In the genomic region with DNA sequence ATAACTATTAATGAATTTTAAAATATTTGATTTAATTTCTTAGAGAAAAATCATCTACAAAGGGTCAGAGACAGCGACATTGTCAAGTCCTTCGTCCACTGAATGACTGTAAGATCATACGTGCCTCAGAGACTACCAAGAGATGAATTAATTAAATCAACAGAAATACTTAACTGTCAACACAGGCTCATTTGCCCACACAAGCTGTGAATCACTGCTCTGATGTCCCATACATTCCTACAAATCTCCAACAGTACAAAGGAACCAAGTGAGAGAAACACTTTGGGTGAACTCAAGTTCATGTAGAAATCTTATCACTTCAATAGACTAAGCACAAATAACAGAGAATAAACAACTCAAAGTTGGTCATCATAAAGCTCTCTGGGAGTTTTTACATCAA, we compare ENCODE assay signal across 26 mouse cellular contexts.
"Had no signal": no experiment of that assay in that cellular context is flagged by ENCODE, and none has a peak within 500 bp of the region (broad histone marks: within the 10 kb centered on the region; RNA-seq: fewer than 3 reads in every experiment).

No protein-coding gene starts in this region.

- H3K4me1 ChIP-seq: heart, embryonic 10.5 days; heart, embryonic 12.5 days; hindbrain, embryonic 12.5 days; intestine, embryonic 15.5 days; limb, embryonic 10.5 days; limb, embryonic 12.5 days; liver, embryonic 13.5 days; liver, embryonic 15.5 days had no signal

- H3K4me3 ChIP-seq: gastrocnemius, adult 2 months; heart, embryonic 10.5 days; heart, embryonic 12.5 days; hindbrain, embryonic 12.5 days; intestine, embryonic 15.5 days; layer of hippocampus, adult 2 months; left cerebral cortex, adult 2 months; limb, embryonic 10.5 days; limb, embryonic 12.5 days; liver, embryonic 13.5 days; liver, embryonic 15.5 days had no signal

- H3K9ac ChIP-seq: heart, embryonic 12.5 days; hindbrain, embryonic 12.5 days; hindbrain, embryonic 14.5 days; intestine, embryonic 15.5 days; limb, embryonic 12.5 days; liver, embryonic 13.5 days; liver, embryonic 15.5 days; liver, postnatal 0 days had no signal

- H3K36me3 ChIP-seq: heart, embryonic 10.5 days; heart, embryonic 12.5 days; hindbrain, embryonic 12.5 days; intestine, embryonic 15.5 days; limb, embryonic 10.5 days; limb, embryonic 12.5 days; liver, embryonic 13.5 days; liver, embryonic 15.5 days had no signal

- H3K27me3 ChIP-seq: heart, embryonic 12.5 days; hindbrain, embryonic 12.5 days; intestine, embryonic 15.5 days; limb, embryonic 12.5 days; liver, embryonic 13.5 days; liver, embryonic 15.5 days had no signal

- H3K4me2 ChIP-seq: heart, embryonic 12.5 days; hindbrain, embryonic 12.5 days; hindbrain, embryonic 14.5 days; intestine, embryonic 15.5 days; limb, embryonic 12.5 days; liver, embryonic 11.5 days; liver, embryonic 13.5 days; liver, embryonic 15.5 days had no signal

- DNase-seq: gastrocnemius, adult 2 months; gastrocnemius, postnatal 10 days; gastrocnemius, postnatal 25 days; heart, adult 18-20 months; heart, postnatal 10 days; heart, postnatal 4 days; kidney, adult 18-20 months; kidney, adult 8-10 months; kidney, postnatal 10 days; kidney, postnatal 25 days; liver; liver, embryonic 13.5 days; liver, postnatal 0 days had no signal

- H3K27ac ChIP-seq: gastrocnemius, adult 2 months; heart, embryonic 10.5 days; hindbrain, embryonic 12.5 days; hindbrain, embryonic 14.5 days; intestine, embryonic 15.5 days; layer of hippocampus, adult 2 months; left cerebral cortex, adult 2 months; limb, embryonic 10.5 days; limb, embryonic 12.5 days; liver, embryonic 13.5 days; liver, embryonic 15.5 days had no signal

- ATAC-seq: inflammation-experienced regulatory T-cells, adult 6 months; intestine, embryonic 15.5 days; intestine, postnatal 0 days; liver, postnatal 0 days had no signal

- H3K9me3 ChIP-seq: heart, embryonic 10.5 days; heart, embryonic 12.5 days; hindbrain, embryonic 12.5 days; intestine, embryonic 15.5 days; limb, embryonic 10.5 days; limb, embryonic 12.5 days; liver, embryonic 13.5 days; liver, embryonic 15.5 days had no signal
